Mouse (Mus musculus) spleen, adult 10 weeks (tissue): ENCODE data around the gene Dgcr2. TPM values are rescaled to one million over a fixed set of nuclear protein-coding genes. Genes with fewer than 3 reads are reported as not detected.

Experiments used
- polyA plus RNA-seq: library from polyadenylated mRNA; stranded (reverse); fragments of 350-450 nt; fragmentation: Illumina TruSeq; extraction: RNeasy Lipid Tissue Mini Kit (QIAGEN cat#74804); gene quantifications from one replicate; pipeline ENCODE4 v1.2.3, GENCODE M21; 2015; ENCODE audit warnings: low replicate concordance; ENCODE audit not compliant: insufficient read depth

The Dgcr2 gene
- polyA plus RNA-seq, result 28.6 TPM

GRCm38 (mm10) chr16:17898462-17898861 is at the start of gene Dgcr2, which contains the start of gene Tssk2:
Dgcr2 (minus strand) TSS chr16:17898562.
Tssk2 (plus strand) TSS chr16:17898637.

GRCm38 (mm10) chr16:17928087-17928580 is 29.8 kb upstream of the Dgcr2 start, which contains the start of gene Slc25a1:
Slc25a1 (minus strand) TSS chr16:17928219.

GRCm38 (mm10) chr16:17914307-17915249 is 16.2 kb upstream of the Dgcr2 start, which contains the start of gene Gsc2:
Gsc2 (minus strand) TSS chr16:17915059.

GRCm38 (mm10) chr16:17911052-17911595 is 12.8 kb upstream of the Dgcr2 start, which contains the start of gene Ess2:
Ess2 (minus strand) TSS chr16:17911348.

GRCm38 (mm10) chr16:17893923-17894322 is 4.4 kb downstream of the Dgcr2 start, which contains the start of gene Tssk1:
Tssk1 (plus strand) TSS chr16:17894223.

GRCm38 (mm10) chr16:17891567-17891959 is 6.8 kb downstream of the Dgcr2 start, which contains the start of gene Gm20518:
Gm20518 (minus strand) TSS chr16:17891671.

GRCm38 (mm10) chr16:17838051-17838450 is 60.3 kb downstream of the Dgcr2 start, which contains the start of gene Car15:
Car15 (minus strand) TSS chr16:17838364.

GRCm38 (mm10) chr16:17832821-17833220 is 65.5 kb downstream of the Dgcr2 start, which contains the start of gene B830017H08Rik:
B830017H08Rik (plus strand) TSS chr16:17833121.

GRCm38 (mm10) chr16:17796971-17797811 is 101.2 kb downstream of the Dgcr2 start, which contains the start of gene Scarf2:
Scarf2 (plus strand) TSS chr16:17797282.

Other genes with a start within 250 kb of the Dgcr2 start
- gene Med15, start 165.7 kb downstream of the Dgcr2 start, polyA plus RNA-seq, result 40.6 TPM
- gene Klhl22, start 138.9 kb downstream of the Dgcr2 start, polyA plus RNA-seq, result 11.1 TPM
- gene Scarf2, start 101.3 kb downstream of the Dgcr2 start, polyA plus RNA-seq, result 1.4 TPM
- not detected for gene B830017H08Rik, start 65.4 kb downstream of the Dgcr2 start, polyA plus RNA-seq
- 6.8 TPM for gene Car15, start 60.2 kb downstream of the Dgcr2 start, polyA plus RNA-seq
- gene Gm20518, start 6.9 kb downstream of the Dgcr2 start, polyA plus RNA-seq, result 1.1 TPM
- not detected for gene Tssk1, start 4.3 kb downstream of the Dgcr2 start, polyA plus RNA-seq
- gene Tssk2, start 75 bp upstream of the Dgcr2 start, polyA plus RNA-seq, result not detected
- 26.0 TPM for gene Ess2, start 12.8 kb upstream of the Dgcr2 start, polyA plus RNA-seq
- not detected for gene Gsc2, start 16.5 kb upstream of the Dgcr2 start, polyA plus RNA-seq
- 34.9 TPM for gene Slc25a1, start 29.7 kb upstream of the Dgcr2 start, polyA plus RNA-seq
- not detected for gene Vpreb2, start 81.9 kb upstream of the Dgcr2 start, polyA plus RNA-seq
- 9.5 TPM for gene Dgcr6, start 154.3 kb upstream of the Dgcr2 start, polyA plus RNA-seq
- 4.4 TPM for gene Prodh, start 191.6 kb upstream of the Dgcr2 start, polyA plus RNA-seq
- 0.51 TPM for gene Rtn4r, start 229.1 kb upstream of the Dgcr2 start, polyA plus RNA-seq